Comparison of ENCODE assay signal across 8 mouse cellular contexts in the genomic region with DNA sequence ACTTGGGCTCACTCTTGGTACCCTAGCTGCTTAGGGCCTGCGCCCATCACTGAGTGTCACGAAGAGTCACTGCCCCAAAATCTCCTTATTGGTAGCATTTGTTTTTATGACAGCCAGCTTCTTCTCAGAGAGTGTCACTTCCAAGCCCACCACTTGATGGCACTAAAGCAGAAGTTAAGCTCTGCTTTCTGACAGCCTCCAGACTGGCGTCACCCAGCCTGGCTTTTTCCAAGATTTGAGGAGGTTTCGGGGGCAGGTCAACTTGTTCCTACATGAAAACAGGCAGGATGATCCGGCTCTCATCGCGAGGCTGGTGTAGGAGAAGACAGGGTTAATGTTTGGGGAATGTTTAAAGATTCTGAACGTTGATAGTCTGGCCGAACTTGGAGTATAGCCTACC. TPM values are rescaled to one million over a fixed set of nuclear protein-coding genes. Genes with fewer than 3 reads are reported as not detected.
DNase-seq lines count a peak whose midpoint lies in the region; ATAC-seq and TF ChIP-seq lines count a peak whose summit lies in the region.

No protein-coding gene starts in this region.

- H3K4me1 ChIP-seq in bone marrow, adult 2 months (ENCODE audit: control insufficient read depth, insufficient read depth, low read length) = peaks cover 3% of the 10 kb centered on the region
- H3K4me1 ChIP-seq in embryonic facial prominence, embryonic 15.5 days = peaks cover 61% of the 10 kb centered on the region
- peaks cover 32% of the 10 kb centered on the region; the same call in 1 of the 2 replicates for H3K4me1 ChIP-seq in kidney, embryonic 14.5 days (ENCODE audit: control insufficient read depth, insufficient read depth, low read length)
- H3K4me1 ChIP-seq in liver, adult 2 months (ENCODE audit: control insufficient read depth, insufficient read depth, low read length) = no peaks in the 10 kb centered on the region
- peaks cover 14% of the 10 kb centered on the region for H3K4me1 ChIP-seq in neural tube, embryonic 12.5 days

- no peaks in the 10 kb centered on the region for H3K9me3 ChIP-seq in embryonic facial prominence, embryonic 15.5 days (replicated peaks)
- H3K9me3 ChIP-seq in kidney, embryonic 14.5 days (ENCODE audit: control insufficient read depth, low read length) = no peaks in the 10 kb centered on the region
- H3K9me3 ChIP-seq in neural tube, embryonic 12.5 days = no peaks in the 10 kb centered on the region

- no peaks in the 10 kb centered on the region for H3K79me2 ChIP-seq in liver, adult 2 months (ENCODE audit: control insufficient read depth, insufficient read depth, low read length)

- DNase-seq in CD8-positive naive resting alpha-beta T cell, adult 2 months (ENCODE audit: low read depth in 2 of 2, low spot score in 2 of 2) = peak; percentile 9 to 22
- DNase-seq in heart, adult 8-10 months (ENCODE audit: low spot score) = peak; percentile 86
- peak; percentile 62 for DNase-seq in liver, adult 2 months (ENCODE audit: extremely low read depth, low read depth, low spot score)
- peak; percentile 84 for DNase-seq in testis, postnatal 10 days (ENCODE audit: low spot score)

- TF ChIP-seq POLR2A in bone marrow, adult 2 months (IDR thresholded peaks at IDR 0.05; ENCODE audit: borderline replicate concordance, control insufficient read depth, low read depth, low read length) = no peak
- TF ChIP-seq POLR2A in liver, adult 2 months (IDR thresholded peaks at IDR 0.05; ENCODE audit: extremely low read depth, insufficient read depth, low read length) = no peak

- no peak overlapping the region for H3K9ac ChIP-seq in embryonic facial prominence, embryonic 15.5 days
- no peak overlapping the region for H3K9ac ChIP-seq in kidney, embryonic 14.5 days (ENCODE audit: low read depth, low read length)
- H3K9ac ChIP-seq in liver, adult 2 months (ENCODE audit: low read depth, low read length) = no peak overlapping the region
- no peak overlapping the region for H3K9ac ChIP-seq in neural tube, embryonic 12.5 days

- ATAC-seq in embryonic facial prominence, embryonic 15.5 days (ENCODE audit: insufficient number of reproducible peaks, low FRiP score, low TSS enrichment, low read depth) = no peak
- peak; percentile 38 for ATAC-seq in kidney, embryonic 14.5 days (ENCODE audit: low FRiP score, low TSS enrichment)
- ATAC-seq in neural tube, embryonic 12.5 days (ENCODE audit: low FRiP score, low read depth) = 0 out of 2 replicates have a peak, but pooled peaks have one; percentile 18

- peak overlapping the region; percentile 27 for H3K4me2 ChIP-seq in embryonic facial prominence, embryonic 15.5 days (replicated peaks)
- H3K4me2 ChIP-seq in kidney, embryonic 14.5 days (replicated peaks; ENCODE audit: low read depth, low read length) = peak overlapping the region; percentile 19; the same call in 1 of the 2 replicates
- H3K4me2 ChIP-seq in neural tube, embryonic 12.5 days (replicated peaks) = 0 out of 2 replicates have a peak overlapping the region, but pooled peaks have one; percentile 16

- H3K4me3 ChIP-seq in bone marrow, adult 2 months (replicated peaks; ENCODE audit: control insufficient read depth, low read depth, low read length) = no peak overlapping the region
- no peak overlapping the region for H3K4me3 ChIP-seq in embryonic facial prominence, embryonic 15.5 days (replicated peaks)
- no peak overlapping the region for H3K4me3 ChIP-seq in kidney, embryonic 14.5 days (ENCODE audit: low read length)
- no peak overlapping the region for H3K4me3 ChIP-seq in liver, adult 2 months (ENCODE audit: insufficient read depth, low read depth, low read length)
- H3K4me3 ChIP-seq in neural tube, embryonic 12.5 days = no peak overlapping the region

- H3K36me3 ChIP-seq in embryonic facial prominence, embryonic 15.5 days = no peaks in the 10 kb centered on the region
- H3K36me3 ChIP-seq in kidney, embryonic 14.5 days (ENCODE audit: control insufficient read depth, insufficient read depth, low read length) = no peaks in the 10 kb centered on the region
- H3K36me3 ChIP-seq in liver, adult 2 months (ENCODE audit: control insufficient read depth, insufficient read depth, low read length) = no peaks in the 10 kb centered on the region
- H3K36me3 ChIP-seq in neural tube, embryonic 12.5 days = no peaks in the 10 kb centered on the region

- no peak overlapping the region for H3K27ac ChIP-seq in bone marrow, adult 2 months (ENCODE audit: control insufficient read depth, insufficient read depth, low read depth, low read length, poor library complexity)
- H3K27ac ChIP-seq in embryonic facial prominence, embryonic 15.5 days (replicated peaks) = peak overlapping the region; percentile 23
- no peak overlapping the region for H3K27ac ChIP-seq in kidney, embryonic 14.5 days (ENCODE audit: low read depth, low read length)
- no peak overlapping the region for H3K27ac ChIP-seq in liver, adult 2 months (replicated peaks; ENCODE audit: insufficient read depth, low read depth, low read length)
- no peak overlapping the region for H3K27ac ChIP-seq in neural tube, embryonic 12.5 days

- TF ChIP-seq CTCF in bone marrow, adult 2 months (IDR thresholded peaks at IDR 0.05; ENCODE audit: control insufficient read depth, insufficient read depth, low read length) = peak; percentile 51
- peak; percentile 62 for TF ChIP-seq CTCF in liver, adult 2 months (IDR thresholded peaks at IDR 0.05; ENCODE audit: low read depth, low read length)

- 20% methylated on average over 9 of the region's 9 CpGs for WGBS in bone marrow, adult 2 months
- 8% methylated on average over 9 of the region's 9 CpGs for WGBS in embryonic facial prominence, embryonic 15.5 days
- 11% methylated on average over 9 of the region's 9 CpGs for WGBS in kidney, embryonic 14.5 days
- WGBS in liver, adult 2 months = 14% methylated on average over 9 of the region's 9 CpGs
- WGBS in neural tube, embryonic 12.5 days = 21% methylated on average over 9 of the region's 9 CpGs

- H3K27me3 ChIP-seq in embryonic facial prominence, embryonic 15.5 days = peaks cover 7% of the 10 kb centered on the region
- peaks cover 3% of the 10 kb centered on the region; the same call in 1 of the 2 replicates for H3K27me3 ChIP-seq in kidney, embryonic 14.5 days (ENCODE audit: control insufficient read depth, insufficient read depth, low read length)
- H3K27me3 ChIP-seq in liver, adult 2 months (ENCODE audit: control insufficient read depth, insufficient read depth, low read length) = peaks cover 4% of the 10 kb centered on the region
- H3K27me3 ChIP-seq in neural tube, embryonic 12.5 days (replicated peaks) = 0 out of 2 replicates have a peak, but pooled peaks cover 4% of the 10 kb centered on the region

RNA-seq across cellular contexts. Expression of a gene that starts 54.9 kb away (rescaled TPM):
- 4.1 TPM in 1 of 2 replicates, not detected in the other for polyA plus RNA-seq in bone marrow, adult 2 months (2011; ENCODE audit: insufficient read depth, insufficient read length, low replicate concordance, missing spikeins)
- polyA plus RNA-seq in embryonic facial prominence, embryonic 15.5 days (2015; fragmentation: Nextera tagmentation; extraction: Ambion mirVana) = 4.5 and 8.6 TPM in 2 replicates
- 1 to 10 TPM; 3.0 to 4.8 (median 3.4) TPM for total RNA-seq in heart, adult 8-10 months (2022)
- polyA plus RNA-seq in kidney, embryonic 14.5 days (2014; fragmentation: Nextera tagmentation; extraction: Ambion mirVana) = 16.0 and 22.2 TPM in 2 replicates
- total RNA-seq in liver, adult 2 months (2014; rRNA removed) = 0.34 and 0.46 TPM in 2 replicates
- 0.05 and 0.22 TPM in 2 replicates for polyA plus RNA-seq in liver, adult 2 months (2012; rRNA removed)
- polyA plus RNA-seq in neural tube, embryonic 12.5 days (2016; fragmentation: Nextera tagmentation; extraction: Ambion mirVana) = 2.3 and 2.7 TPM in 2 replicates

Comparison
In these comparisons a context has a peak if more than half of its experiments do, and no peak if none do; other contexts are left out.
1. DNase-seq: peak in every context shown above with its lines; median percentile 86 in heart, adult 8-10 months; 84 in testis, postnatal 10 days; 62 in liver, adult 2 months; 16 in CD8-positive naive resting alpha-beta T cell, adult 2 months.